Mouse (Mus musculus): ENCODE data around the gene Hoxa11.

GRCm38 (mm10) chr6:52275563-52276280 is 30.1 kb upstream of the Hoxa11 start:
- TF ChIP-seq CTCF (IDR thresholded peaks at IDR 0.05; ENCODE audit: low read depth, low read length) (no peak), POLR2A (IDR thresholded peaks at IDR 0.05; ENCODE audit: extremely low read depth, insufficient read depth, low read length) (no peak)

Data from liver, adult 2 months (tissue).